Mouse (Mus musculus) testis, adult 2 months (tissue): Measurements from ENCODE around the gene Cutal.

ENCODE experiments used
- CTCF ChIP-seq: fragments of 200-500 bp; IDR thresholded peaks from 2 replicates; pipeline ENCODE4 v1.5.1; 2012; ENCODE audit warnings: low read depth, mild to moderate bottlenecking, inconsistent platforms, low read length, moderate library complexity; ENCODE audit not compliant: control insufficient read depth, insufficient read depth, insufficient replicate concordance
- POLR2A ChIP-seq: fragments of 200-500 bp; IDR thresholded peaks from 2 replicates; pipeline ENCODE4 v1.6.1; 2012; ENCODE audit warnings: low read depth, mild to moderate bottlenecking, inconsistent platforms, low read length, moderate library complexity; ENCODE audit not compliant: control insufficient read depth

DNA sequence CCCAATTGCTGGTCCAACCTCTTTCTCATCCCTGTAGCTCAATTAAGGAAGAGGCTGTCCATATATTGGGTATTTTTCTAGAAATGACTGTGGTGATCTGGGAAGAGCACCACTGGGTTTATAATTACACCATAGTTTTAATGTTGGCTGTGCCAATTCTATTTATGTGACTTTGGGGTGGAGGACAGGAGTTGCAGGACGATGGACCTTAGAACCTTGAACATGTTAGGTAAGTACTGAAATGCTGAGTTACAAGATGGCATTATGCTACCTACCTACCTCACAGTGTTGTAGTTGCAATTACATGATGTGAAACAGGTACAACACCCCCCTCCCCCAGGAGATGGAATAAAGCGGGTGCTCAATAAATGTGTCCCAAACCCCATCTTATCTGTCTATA, 8.6 kb downstream of the Cutal start:
- no peak for TF ChIP-seq POLR2A
- TF ChIP-seq CTCF, result no peak
